Mouse (Mus musculus): ENCODE data around the gene Camkv. TPM values are rescaled to one million over a fixed set of nuclear protein-coding genes. Genes with fewer than 3 reads are reported as not detected.

Gene Camkv
- not detected in 2 replicates for total RNA-seq (2014; fragmentation: Nextera tagmentation)
- not detected in 2 replicates for total RNA-seq (2017)

DNA sequence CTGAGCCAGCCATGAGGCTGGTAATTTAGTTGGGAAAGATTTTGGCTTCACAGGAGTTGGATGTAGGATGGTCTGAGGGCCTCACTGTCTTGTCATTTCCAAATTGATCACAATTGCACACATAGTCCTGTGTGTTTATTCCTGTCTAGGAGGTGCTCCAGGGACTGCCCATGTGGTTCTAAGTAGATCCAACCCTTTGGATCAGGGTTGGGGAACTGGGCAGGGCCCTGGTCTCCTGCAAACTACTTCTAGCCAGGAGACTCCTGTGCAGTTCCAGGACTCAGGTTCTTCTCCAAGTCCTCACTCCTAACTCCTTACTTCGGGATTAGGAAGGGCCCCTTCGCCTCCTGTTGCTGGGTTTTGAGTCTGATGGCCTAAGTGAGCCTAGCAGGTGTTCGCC, at the start of gene Camkv:
TSS of gene Camkv (plus strand) at position 301 of the 400 bp plus-strand sequence.
- no peak for ATAC-seq (replicated peaks; ENCODE audit: poor library complexity, severe bottlenecking)

DNA sequence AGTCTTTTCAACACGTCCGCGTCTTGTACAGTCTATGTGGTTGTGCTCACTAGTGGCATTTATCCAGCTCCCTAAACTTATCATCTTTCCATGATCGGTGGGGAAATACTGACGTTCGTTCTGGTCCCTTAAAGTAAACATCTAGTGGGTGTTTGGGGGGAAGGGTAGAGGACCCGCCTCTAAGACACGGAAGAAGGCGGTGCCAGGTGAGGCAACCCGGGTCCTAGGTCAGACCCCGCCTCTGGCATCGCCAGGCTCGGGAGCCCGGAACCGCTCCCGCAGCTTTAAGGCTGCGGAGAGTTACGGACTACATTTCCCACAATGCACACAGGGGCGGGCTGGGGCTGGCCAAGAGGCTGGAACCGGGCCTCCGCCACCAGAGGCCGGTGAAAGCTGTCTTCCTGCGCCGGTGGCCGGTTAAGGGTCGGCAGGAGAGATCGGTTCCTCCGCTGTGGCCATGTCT, 47.6 kb upstream of the Camkv start, which contains the start of gene Mon1a:
TSS of gene Mon1a (plus strand) at position 348 of the 463 bp plus-strand sequence.
- ATAC-seq (replicated peaks; ENCODE audit: poor library complexity, severe bottlenecking): peak; percentile 96

- peak; percentile 65 for ATAC-seq (replicated peaks; ENCODE audit: poor library complexity, severe bottlenecking)
Observed at GRCm38 (mm10) chr9:107888267-107888850, 47.1 kb upstream of the Camkv start.

DNA sequence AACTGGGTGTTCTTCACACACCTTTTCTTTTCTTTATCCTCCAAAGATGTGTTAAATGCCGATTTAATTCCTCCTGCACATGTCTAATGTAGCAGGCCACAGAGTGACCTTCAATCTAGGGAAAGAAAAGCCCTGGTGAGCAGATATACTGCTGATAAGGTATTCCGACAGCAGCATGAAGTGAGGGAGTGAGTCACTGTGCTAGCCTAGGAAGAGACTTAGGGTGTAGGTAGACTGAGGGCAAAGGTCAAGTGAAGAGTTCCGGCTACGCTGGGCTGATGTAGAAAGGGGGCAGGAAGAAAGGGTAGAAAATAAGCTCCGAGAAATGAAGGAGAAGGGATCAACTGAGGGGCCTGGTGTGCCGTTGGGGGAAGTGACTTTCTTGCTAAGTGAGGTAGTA, 45.2 kb upstream of the Camkv start:
- no peak for ATAC-seq (replicated peaks; ENCODE audit: poor library complexity, severe bottlenecking)

- ATAC-seq (replicated peaks; ENCODE audit: poor library complexity, severe bottlenecking): no peak
Observed at GRCm38 (mm10) chr9:107891023-107891422, 44.5 kb upstream of the Camkv start.

- no peak for ATAC-seq (replicated peaks; ENCODE audit: poor library complexity, severe bottlenecking)
Observed at GRCm38 (mm10) chr9:107898563-107898962, 36.9 kb upstream of the Camkv start.

DNA sequence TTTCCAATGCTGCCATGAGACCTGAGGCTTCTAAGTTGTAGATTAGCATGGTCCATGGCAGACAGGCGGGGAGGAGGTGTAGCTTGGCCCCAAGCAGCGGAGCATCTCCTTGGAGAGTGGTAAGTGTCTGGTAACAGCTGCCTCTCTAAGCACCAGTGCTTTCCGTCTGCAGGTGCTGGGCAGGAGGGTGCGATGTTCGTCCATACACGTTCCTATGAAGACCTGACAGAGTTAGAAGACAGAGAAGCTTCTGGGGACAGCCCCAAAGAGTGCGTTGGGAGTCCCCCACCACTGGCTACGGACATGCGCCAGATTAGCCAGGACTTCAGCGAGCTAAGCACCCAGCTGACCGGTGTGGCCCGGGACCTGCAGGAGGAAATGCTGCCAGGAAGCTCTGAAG, 35.6 kb upstream of the Camkv start:
- no peak for ATAC-seq (replicated peaks; ENCODE audit: poor library complexity, severe bottlenecking)

- peak; percentile 61 for ATAC-seq (replicated peaks; ENCODE audit: poor library complexity, severe bottlenecking)
Observed at GRCm38 (mm10) chr9:107900840-107901626, 34.4 kb upstream of the Camkv start.

DNA sequence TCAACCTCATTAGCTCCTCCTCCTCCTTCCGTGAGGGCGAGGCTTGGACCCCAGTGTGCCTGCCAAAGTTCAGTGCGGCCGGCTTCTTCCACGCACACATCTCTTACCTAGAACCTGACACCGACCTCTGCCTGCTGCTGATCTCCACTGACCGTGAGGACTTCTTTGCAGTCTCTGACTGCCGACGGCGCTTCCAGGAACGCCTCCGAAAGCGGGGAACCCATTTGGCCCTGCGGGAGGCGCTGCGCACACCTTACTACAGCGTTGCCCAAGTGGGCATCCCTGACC, 33.9 kb upstream of the Camkv start:
- no peak for ATAC-seq (replicated peaks; ENCODE audit: poor library complexity, severe bottlenecking)

- ATAC-seq (replicated peaks; ENCODE audit: poor library complexity, severe bottlenecking): peak; percentile 74
Observed at GRCm38 (mm10) chr9:107904726-107905125, 30.7 kb upstream of the Camkv start.

DNA sequence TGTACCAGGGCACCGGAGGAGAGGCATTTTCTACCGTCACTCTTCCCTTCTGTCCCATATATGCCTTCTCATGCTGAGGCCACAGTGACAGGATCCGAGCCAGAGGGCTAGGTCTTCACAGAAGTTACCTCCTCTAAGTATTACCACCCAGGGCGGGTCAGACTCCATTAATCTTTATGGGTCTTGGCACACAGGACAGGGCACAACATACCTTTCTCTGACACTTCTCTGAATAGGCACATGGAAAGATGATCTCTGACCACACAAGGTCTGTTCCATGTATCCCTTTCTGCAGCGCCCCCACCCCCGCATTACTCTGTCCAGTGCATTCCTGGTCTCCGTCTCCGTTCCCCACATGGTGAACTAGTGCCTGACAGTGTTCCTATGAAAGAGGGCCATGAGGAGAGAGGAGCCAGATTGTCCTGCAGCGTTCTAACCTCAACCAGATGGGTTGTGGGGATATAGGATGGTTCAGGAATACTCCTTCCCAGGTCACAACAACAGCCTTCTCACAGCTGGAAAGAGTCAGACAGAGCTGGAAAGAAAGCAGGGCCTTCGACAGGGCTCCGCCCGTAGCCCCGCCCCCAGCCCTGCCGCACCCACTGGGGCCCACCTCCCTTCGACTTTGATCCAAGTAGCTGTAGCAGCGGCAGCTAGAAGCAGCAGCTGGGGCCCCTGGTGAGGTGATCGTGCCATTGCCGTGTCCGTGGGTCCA, 29.1 kb upstream of the Camkv start, which contains the start of gene Mst1r:
TSS of gene Mst1r (plus strand) at position 622 of the 715 bp plus-strand sequence.
- peak; percentile 36 for ATAC-seq (replicated peaks; ENCODE audit: poor library complexity, severe bottlenecking)

DNA sequence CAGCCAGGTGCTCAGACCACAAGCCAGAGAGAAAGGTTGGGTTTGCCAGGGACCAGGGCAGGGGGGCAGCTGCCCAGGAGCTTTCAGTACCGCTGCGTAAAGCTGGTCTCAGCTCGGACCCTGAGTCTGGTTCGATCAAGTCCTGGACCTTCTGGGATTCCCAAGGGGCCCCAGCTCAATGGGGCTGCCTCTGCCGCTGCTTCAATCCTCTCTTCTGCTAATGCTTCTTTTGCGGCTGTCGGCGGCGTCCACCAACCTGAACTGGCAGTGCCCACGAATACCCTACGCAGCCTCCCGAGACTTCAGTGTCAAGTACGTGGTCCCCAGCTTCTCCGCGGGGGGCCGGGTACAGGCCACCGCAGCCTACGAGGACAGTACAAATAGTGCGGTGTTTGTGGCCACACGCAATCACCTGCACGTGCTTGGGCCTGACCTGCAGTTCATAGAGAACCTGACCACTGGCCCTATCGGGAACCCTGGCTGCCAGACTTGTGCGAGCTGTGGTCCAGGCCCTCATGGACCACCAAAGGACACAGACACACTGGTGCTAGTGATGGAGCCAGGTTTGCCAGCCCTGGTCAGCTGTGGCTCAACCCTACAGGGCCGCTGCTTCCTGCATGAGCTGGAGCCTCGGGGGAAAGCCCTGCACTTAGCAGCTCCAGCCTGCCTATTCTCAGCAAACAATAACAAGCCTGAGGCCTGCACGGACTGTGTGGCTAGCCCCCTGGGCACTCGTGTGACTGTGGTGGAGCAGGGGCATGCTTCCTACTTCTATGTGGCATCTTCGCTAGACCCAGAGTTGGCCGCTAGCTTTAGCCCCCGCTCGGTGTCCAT, 28.3 kb upstream of the Camkv start:
- no peak for ATAC-seq (replicated peaks; ENCODE audit: poor library complexity, severe bottlenecking)

DNA sequence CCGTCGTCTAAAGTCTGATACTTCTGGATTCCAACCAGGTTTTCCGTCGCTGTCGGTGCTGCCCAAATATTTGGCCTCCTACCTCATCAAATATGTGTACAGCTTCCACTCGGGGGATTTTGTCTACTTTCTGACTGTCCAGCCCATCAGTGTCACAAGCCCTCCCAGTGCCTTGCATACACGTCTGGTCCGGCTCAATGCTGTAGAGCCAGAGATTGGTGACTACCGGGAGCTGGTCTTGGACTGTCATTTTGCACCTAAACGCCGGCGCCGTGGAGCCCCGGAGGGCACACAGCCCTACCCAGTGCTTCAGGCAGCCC, 27.7 kb upstream of the Camkv start:
- no peak for ATAC-seq (replicated peaks; ENCODE audit: poor library complexity, severe bottlenecking)

DNA sequence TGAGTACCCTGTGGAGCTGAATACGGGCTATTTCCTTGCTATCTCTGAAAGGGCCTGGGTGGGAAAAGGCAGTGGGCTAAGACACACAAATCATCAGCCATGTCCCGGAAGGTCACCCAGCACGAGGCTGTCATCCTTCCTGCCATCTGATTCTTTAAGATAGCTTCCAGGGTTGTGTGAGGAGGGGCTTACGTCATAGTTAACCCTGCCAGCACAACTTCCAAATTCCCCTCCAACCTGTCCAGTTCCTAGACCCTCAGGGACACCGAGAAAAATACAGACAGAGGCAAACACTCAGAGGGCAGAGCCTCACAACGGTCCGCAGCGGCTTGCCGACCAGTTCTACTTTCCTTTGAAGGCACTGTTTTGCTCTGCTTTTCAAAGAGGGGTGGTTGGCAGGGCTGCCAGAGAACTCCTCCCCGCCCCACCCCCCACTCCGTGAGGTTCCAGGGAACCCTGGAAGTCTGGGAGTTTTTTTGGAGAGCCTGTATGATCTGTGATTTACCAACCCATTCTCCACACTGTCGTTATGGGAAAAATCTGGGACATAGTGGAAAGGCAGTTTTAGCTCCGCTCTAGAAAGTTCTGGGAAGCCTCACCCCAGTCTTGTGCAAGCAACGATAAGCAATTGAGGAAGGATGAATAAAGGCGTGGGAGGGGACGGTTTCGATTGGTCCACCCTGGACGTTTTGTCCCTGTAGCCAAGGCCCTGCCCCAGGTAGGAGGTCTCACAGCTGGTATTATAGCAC, 26.9 kb upstream of the Camkv start:
- peak; percentile 64 for ATAC-seq (replicated peaks; ENCODE audit: poor library complexity, severe bottlenecking)

GRCm38 (mm10) chr9:107910025-107910769, 25.3 kb upstream of the Camkv start:
- no peak for ATAC-seq (replicated peaks; ENCODE audit: poor library complexity, severe bottlenecking)

DNA sequence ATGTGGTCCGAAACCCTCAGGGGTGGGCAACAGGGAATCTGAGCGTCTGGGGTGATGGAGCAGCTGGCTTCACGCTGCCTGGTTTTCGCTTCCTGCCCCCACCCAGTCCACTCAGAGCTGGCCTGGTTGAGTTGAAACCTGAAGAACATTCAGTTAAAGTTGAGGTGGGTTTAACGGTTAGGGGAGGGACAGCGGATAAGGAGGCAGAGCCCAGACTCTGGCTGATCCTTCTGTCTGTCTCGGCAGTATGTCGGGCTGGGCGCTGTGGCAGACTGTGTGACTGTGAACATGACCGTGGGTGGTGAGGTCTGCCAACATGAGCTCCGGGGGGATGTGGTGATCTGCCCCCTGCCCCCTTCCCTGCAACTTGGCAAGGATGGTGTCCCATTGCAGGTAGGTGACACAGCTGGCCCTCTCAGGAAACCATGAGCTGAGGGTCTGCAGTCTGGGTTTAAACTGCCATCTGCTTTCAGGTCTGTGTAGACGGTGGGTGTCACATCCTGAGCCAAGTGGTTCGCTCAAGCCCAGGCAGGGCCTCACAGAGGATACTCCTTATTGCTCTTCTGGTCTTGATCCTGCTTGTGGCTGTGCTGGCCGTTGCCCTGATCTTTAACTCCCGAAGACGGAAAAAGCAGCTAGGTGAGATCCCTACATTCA, 20.6 kb upstream of the Camkv start:
- no peak for ATAC-seq (replicated peaks; ENCODE audit: poor library complexity, severe bottlenecking)

DNA sequence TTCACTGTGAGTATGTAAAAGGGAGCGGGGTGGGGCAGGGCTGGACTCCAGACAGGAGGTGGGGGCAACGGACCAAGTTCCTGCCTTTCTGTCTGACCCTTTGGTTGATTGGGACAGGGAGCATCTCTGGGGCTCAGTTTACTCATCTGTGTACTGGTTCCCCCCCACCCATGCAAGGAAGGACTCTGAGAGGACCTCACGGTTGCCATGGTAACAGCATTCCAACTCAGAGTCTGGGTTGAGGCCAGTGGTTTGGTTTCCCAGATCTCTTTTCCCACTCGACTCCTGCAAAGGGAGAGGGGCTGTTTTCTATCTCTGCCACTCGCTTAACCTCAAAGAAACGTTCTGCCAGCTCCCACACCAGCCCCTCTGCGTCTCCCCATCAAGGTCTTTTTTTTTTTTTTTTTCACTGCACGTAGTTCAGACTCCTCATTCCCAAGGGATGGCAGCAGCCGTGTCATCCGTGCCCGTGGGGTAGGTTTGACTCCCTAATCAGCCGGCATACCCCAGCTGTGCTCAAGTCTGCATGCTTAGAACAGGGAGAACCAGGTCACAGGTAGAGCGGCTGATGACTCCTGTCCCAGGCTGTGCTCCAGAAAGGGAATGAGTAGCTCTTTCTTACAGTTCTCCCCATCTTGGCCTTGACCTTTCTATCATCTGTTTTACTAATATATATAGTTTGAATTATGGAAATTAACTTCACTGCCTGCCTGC, 17.4 kb upstream of the Camkv start:
- ATAC-seq (replicated peaks; ENCODE audit: poor library complexity, severe bottlenecking): no peak

DNA sequence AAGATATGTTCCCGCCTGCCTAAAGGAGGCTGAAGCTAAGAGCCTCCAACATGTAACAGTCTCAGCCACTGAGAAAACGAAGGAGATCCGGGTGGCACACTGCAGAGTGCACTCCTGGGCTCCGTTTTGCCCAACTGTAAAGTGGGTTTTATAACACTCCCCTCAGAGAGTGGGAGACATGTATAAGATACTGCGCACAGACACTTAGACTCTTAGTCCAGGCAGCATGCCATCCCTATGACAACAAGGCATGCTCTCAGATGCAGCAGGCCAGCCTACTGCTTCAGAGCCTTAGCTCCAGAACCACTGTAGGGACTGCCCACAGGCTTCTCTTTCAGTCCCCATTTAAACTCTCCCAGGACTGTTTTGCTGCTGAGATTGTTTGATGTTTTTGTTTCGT, 16.6 kb upstream of the Camkv start:
- no peak for ATAC-seq (replicated peaks; ENCODE audit: poor library complexity, severe bottlenecking)

Measured in granulocyte monocyte progenitor cell, adult 5-6 weeks (primary cell).